Mouse (Mus musculus) MEL-GATA-1-ER (cell line): ENCODE results near the gene Kif18a.

ENCODE experiments used
- DNase-seq: peaks from one replicate; pipeline ENCODE4 v3.0.0-alpha.2; 2012; ENCODE audit warnings: low read depth; ENCODE audit errors: extremely low read depth

The Kif18a gene

DNA sequence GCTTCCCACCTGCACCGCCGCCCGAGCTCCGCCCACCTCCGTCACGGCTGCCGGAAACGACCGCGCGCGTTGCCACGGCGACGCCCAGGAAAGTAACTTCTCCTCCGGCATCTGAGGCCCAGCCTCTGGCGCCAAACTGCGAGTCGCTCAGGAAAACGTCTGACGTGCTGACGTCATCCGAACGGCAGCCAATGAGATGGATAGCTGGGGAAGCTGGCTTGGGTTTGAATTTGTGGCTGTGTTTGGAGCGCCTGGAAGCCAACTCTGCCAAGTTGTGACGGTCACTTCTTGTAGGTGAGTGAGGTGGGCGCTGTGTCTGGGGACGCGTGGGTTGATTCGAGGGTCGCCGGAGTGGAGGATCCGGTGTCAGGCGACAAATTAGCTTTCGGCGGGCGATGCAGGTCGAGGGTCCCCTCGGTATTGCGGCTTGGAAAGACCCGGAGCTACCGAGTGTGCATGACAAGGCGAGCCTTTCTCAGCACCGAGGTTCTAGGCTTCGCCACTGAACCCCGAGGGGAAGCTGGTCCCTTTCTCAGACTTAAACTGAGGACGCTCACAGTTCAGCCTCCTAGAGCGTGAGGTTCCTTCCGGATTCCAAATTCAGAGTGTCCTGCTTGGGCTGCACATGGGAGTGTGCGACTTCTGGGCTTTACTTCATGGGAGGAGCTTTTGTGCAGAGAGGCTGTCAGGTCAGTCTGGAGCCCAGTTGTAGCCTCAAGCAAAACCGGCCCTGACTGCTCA is at the start of gene Kif18a, which contains the start of gene Mettl15:
Gene Kif18a, plus strand, starts transcription at position 139 of the 741 bp plus-strand sequence.
Gene Mettl15, minus strand, starts transcription at position 149 of the 741 bp plus-strand sequence.
- peak; percentile 96 for DNase-seq

GRCm38 (mm10) chr2:109233876-109234275 is 46.7 kb upstream of the Kif18a start:
- no peak for DNase-seq

- DNase-seq, result no peak
Observed at GRCm38 (mm10) chr2:109235741-109236140, 44.8 kb upstream of the Kif18a start.

- no peak for DNase-seq
Observed at GRCm38 (mm10) chr2:109241947-109242346, 38.6 kb upstream of the Kif18a start.

GRCm38 (mm10) chr2:109262779-109263178 is 17.8 kb upstream of the Kif18a start:
- DNase-seq, result no peak

DNA sequence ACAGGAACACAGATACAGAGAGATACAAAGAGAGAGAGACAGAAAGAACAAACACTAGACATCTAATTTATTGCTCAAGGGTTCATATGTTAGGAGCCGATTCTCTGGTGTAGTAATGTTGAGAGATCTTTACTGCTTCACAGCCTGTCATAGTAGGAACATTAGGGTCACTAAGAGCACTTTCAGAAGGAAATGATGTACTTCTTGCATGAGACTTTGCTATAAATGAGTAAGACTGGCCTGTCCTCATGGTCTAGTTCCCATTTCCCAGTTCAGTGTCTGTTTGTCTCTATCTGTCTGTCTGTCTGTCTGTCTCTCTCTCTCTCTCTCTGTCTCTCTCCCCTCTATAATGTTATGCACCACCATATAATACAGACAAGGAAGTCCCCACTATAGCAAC is 7.4 kb upstream of the Kif18a start:
- no peak for DNase-seq

DNA sequence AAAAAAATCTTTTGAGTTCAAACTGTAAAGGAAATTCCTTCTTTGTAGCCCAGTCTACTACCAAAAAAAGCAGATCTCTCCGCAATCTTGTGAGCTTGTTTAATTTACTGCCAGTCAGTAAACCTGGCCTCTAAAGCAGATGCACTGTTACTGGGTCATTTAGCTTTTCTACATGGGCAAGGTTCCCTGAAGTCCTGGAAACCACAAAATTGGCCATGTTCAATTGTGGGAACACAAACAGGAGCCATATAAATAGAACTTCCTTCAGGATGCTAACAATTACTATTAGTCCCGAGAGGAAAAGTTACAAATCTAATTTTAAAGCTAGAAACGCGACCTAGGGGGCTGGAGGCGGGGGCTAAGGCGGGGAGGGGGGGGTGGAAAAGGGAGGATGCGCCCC is 2.9 kb upstream of the Kif18a start:
- peak; percentile 10 for DNase-seq

DNA sequence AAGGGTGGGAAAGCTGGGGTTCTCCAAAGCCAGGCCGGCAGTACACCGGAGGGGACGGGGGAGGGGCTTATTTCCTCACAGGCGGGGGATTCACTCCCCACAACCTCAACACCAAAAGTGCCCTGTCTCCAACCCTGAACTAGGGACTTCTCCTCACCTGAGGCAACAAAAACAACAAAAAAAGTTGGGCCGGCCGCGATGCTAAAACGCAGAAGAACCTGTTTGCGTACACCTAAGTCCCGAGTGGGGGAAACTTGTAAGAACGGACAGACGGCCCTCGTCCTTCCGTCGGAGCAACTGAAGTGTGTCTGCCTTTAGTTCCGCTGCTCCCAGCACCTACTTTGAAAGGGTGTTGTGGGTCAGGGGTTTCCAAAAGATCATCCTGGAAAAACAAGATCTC is 2.5 kb upstream of the Kif18a start:
- peak; percentile 71 for DNase-seq

DNA sequence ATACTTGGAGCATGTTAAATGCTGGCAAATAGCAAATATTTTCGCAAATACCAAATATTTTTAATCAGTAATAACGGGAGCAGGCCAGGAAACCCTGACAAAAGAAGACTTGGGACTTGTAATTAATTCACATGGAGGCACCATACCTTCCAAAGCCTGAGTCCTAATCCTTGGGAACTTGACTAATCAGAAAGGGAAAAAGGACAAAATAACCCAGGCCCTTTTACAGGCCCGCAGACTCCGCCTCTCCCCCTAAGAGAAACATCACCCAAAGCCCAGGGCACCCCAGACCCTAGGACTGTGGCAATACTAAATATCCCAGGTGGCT is 302 bp upstream of the Kif18a start:
- DNase-seq, result no peak

- peak; percentile 13 for DNase-seq
Observed at GRCm38 (mm10) chr2:109281341-109281690, 778 bp downstream of the Kif18a start.

- no peak for DNase-seq
Observed at GRCm38 (mm10) chr2:109284121-109284520, 3.6 kb downstream of the Kif18a start.

DNA sequence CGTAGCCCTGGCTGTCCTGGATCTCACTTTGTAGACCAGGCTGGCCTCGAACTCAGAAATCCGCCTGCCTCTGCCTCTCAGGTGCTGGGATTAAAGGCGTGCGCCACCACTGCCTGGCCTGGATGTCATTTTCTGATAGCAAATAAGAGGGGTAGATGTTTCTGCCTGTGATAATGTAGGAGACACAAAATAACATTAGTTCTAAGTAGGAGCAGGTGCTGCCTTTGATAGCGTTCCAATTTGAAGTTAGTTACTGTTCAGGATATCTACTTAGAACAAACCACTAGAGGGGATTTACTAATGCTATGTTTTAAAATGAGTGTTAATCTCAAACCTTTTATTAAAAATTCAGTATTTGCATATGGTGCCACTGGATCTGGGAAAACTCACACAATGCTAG is 8.8 kb downstream of the Kif18a start:
- no peak for DNase-seq

DNA sequence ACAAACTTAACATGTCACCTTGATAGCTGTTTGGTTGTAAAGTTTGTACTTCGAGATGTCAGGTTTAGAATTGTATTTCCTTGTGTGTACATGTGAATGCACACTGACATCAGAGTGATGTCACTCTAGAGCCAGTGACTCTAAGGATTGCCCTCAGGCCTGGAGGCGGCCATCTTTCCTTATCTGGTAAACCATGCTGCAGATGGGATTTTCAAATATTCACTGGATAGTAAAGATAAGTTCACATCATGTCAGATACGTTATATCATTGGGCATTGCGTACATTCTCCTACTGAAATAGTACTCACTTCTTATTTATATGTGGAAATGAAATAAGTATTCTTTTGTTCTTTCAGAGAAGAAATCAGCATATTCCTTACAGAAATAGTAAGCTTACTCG is 15.7 kb downstream of the Kif18a start:
- no peak for DNase-seq

- no peak for DNase-seq
Observed at GRCm38 (mm10) chr2:109298160-109298559, 17.6 kb downstream of the Kif18a start.

- DNase-seq, result no peak
Observed at GRCm38 (mm10) chr2:109302234-109302633, 21.7 kb downstream of the Kif18a start.

DNA sequence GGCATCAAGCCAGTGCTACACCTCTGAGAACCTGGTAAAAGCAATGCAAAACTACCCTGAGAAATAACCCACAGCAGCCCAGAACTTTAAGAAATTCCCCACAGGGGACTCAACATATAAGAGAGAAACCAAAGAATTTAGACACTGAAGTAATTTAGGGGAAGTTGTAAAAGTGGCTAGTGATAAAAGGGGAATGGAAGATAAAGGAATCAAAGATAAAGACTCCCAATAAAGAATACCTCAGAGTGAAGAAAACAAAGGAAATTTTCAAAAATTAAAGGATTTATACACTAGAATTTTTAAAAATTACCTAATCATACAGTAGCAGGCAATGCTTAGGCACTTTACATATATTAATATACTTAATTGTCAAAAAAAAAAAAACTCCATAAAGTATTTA is 23.1 kb downstream of the Kif18a start:
- DNase-seq, result no peak

DNA sequence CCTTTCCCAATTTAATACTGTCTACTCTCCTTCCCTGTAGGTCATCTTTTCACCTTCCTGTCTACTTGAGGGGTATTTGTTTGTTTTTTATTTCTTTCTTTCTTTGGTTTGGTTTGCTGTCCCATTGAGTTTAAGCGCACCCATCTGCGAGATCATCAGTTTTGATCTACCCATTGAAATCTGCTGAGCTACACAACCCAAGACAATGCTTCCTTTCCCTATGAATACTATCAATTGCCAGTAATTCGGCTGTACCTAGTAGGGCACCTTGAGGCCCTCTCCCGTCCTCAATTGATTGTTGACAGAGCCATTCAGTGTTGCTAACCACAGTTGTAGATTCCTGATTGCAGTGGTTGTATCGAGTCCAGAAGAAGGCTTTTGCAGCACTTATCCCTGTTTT is 30.8 kb downstream of the Kif18a start:
- DNase-seq, result no peak

- DNase-seq, result no peak
Observed at GRCm38 (mm10) chr2:109331807-109332206, 51.3 kb downstream of the Kif18a start.

DNA sequence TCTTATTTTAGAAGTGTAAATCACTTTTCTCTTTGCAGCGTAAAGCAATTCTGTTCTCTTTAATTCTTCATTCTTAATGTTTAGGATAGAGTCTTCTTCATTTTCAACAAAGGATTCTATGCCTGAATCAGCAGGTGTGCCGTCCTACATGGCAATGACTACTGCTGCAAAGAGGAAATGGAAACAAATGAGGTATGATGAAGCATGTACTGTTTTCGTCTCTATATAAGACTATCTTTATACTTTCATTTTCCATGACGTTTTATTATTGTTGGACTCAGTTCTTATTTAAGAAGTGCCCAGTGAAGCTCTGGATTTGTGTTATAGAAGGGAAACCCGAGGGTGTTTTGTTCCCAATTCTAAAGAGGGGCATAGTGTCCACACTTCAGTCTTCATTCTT is 53.7 kb downstream of the Kif18a start:
- DNase-seq, result no peak

GRCm38 (mm10) chr2:109335765-109336164 is 55.2 kb downstream of the Kif18a start:
- DNase-seq, result peak; percentile 44

GRCm38 (mm10) chr2:109345386-109345785 is 64.8 kb downstream of the Kif18a start:
- DNase-seq, result no peak

- DNase-seq, result no peak
Observed at GRCm38 (mm10) chr2:109348742-109349141, 68.2 kb downstream of the Kif18a start.

DNA sequence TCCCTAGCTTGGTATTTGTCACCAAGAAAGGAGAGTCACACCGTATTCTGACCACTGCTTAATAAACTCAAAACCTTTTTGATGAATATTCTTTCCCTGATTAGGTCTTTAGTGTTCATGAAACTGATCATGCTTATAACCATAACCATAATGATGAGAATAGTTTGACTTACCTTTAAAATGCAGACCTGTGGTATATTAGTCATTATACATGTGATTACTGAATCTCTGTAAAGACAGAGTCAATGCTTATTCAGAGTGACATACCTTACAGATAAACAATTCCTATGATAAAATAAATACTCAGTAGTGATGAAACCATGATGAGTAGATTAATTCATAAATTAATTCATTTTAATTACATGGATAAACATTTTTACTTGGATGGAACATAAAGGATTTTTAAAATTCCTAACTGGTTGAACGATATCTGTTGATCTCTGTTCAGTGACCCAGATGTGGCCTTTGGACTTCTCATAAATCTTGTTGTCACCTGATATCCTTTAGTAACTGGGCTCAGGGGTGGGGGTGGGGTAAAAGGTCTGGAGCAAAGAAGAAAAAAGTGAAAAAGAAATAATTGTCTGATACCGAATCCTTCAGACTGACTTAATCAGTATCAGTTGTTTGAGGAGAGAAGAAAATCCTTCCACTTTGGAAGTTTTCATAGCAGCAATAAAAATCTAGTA is 78.1 kb downstream of the Kif18a start:
- DNase-seq, result no peak
